Mouse (Mus musculus): Measurements from ENCODE around the gene Lcmt2.

GRCm38 (mm10) chr2:121115418-121115817 is 25.0 kb downstream of the Lcmt2 start:
- TF ChIP-seq CTCF (IDR thresholded peaks at IDR 0.05; ENCODE audit: control insufficient read depth, insufficient read depth, low read length) (no peak), POLR2A (IDR thresholded peaks at IDR 0.05; ENCODE audit: borderline replicate concordance, control insufficient read depth, low read depth, low read length) (no peak)
